Mouse (Mus musculus): ENCODE measurements around the gene Pkhd1. TPM values are rescaled to one million over a fixed set of nuclear protein-coding genes. Genes with fewer than 3 reads are reported as not detected.
A peak's percentile ranks its signal among the peaks of the same experiment; 100 is the strongest.
"Not testable (repeated sequence)": the region's sequence is repeated elsewhere in the genome, so short reads cannot be mapped to it uniquely, and the experiment has no call there.

Pkhd1 gene
- polyA plus RNA-seq, 1 experiment: not detected

DNA sequence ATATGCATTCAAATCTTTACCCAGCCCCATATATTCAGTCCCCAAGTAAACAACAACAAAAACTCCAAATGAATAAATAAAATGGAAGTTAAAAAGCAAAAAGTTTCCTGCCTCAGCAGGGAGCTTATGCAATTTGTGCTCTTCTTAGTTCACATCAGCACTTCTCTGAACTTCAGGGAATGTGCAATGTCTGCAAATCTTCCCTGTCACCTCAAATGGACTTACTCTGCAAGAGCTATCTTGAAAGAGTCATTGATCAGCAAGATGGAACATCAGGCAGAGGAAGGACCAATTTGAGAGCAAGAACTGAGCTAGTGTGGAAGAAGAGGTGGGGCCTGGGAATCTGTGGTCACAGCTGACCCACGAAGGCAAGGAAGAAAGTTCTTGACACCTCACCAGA, 163.2 kb downstream of the Pkhd1 start:
- H3K4me3 ChIP-seq (replicated peaks): no peak overlapping the region
- H3K27me3 ChIP-seq (replicated peaks): no peaks in the 10 kb centered on the region
- no peaks in the 10 kb centered on the region for H3K4me1 ChIP-seq
- H3K9me3 ChIP-seq: no peaks in the 10 kb centered on the region
- TF ChIP-seq GATA1 (IDR thresholded peaks at IDR 0.05; ENCODE audit: borderline replicate concordance, low read length) (no peak), FLI1 (IDR thresholded peaks at IDR 0.05; ENCODE audit: low read length) (no peak)
- H3K36me3 ChIP-seq (replicated peaks; ENCODE audit: low read length): no peaks in the 10 kb centered on the region

DNA sequence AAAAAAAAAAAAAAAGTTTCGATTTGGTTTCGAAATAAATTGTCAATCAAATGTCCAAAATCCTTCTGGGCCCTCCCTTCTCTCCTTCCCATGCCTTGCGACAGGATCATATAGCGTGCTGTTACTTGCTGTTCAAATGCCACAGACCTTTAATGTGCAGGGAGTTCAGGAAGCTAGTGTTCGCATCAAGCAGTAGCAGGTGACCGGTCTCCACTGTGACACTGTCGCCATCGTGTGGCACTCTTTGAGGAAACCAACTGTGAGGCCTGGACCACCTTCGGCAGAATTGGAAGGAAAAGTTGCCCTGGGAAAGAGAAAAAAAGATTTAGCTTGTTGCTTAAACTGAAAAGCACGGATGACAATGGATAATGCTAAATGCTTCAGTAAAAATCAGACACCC, 167.8 kb downstream of the Pkhd1 start:
- Histone ChIP-seq H3K4me1 (no peaks in the 10 kb centered on the region), H3K4me3 (replicated peaks) (no peak overlapping the region)

DNA sequence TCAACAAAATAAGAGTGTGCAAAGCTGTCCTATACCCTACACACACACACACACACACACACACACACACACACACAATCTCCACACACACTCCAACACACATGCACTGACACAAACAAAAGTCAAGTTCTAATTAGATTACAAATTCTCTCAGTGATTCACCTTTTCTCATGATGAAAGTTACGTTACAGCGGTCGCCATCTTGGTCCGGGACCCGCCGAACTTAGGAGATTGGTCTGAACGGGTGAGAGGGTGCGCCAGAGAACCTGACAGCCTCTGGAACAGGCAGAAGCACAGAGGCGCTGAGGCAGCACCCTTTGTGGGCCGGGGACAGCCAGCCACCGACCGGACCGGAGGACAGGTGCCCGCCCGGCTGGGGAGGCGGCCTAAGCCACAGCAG, 185.8 kb downstream of the Pkhd1 start:
- not testable (repeated sequence) for H3K27me3 ChIP-seq (replicated peaks); H3K36me3 ChIP-seq (replicated peaks; ENCODE audit: low read length); H3K4me1 ChIP-seq; H3K4me3 ChIP-seq (replicated peaks); H3K9me3 ChIP-seq

More for the DNA sequence above, 167.8 kb downstream of the Pkhd1 start:
- TF ChIP-seq GATA1 (IDR thresholded peaks at IDR 0.05; ENCODE audit: borderline replicate concordance, low read length): no peak
- TF ChIP-seq FLI1 (IDR thresholded peaks at IDR 0.05; ENCODE audit: low read length): no peak
- Histone ChIP-seq H3K27me3 (replicated peaks) (no peaks in the 10 kb centered on the region), H3K9me3 (no peaks in the 10 kb centered on the region), H3K36me3 (replicated peaks; ENCODE audit: low read length) (no peaks in the 10 kb centered on the region)

DNA sequence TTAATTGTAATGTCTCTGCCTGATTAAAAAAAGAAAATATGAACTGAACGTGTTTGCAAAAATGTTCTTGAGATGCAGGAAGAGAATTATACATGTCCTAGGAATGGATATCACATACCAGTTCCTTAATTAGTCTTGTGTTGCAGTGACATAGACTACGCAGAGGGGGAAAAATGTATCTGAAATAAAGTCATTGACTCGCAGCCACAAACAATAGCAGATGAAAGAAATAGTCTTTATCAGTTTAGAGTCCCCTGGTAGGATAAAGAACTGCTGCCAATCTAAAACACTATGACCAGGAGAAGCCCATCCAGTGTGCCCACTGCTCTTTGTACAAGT, 188.8 kb downstream of the Pkhd1 start:
- Histone ChIP-seq H3K36me3 (replicated peaks; ENCODE audit: low read length) (no peaks in the 10 kb centered on the region), H3K9me3 (peaks cover 6% of the 10 kb centered on the region), H3K4me3 (replicated peaks) (no peak overlapping the region), H3K27me3 (replicated peaks) (no peaks in the 10 kb centered on the region), H3K4me1 (no peaks in the 10 kb centered on the region)
- TF ChIP-seq GATA1 (IDR thresholded peaks at IDR 0.05; ENCODE audit: borderline replicate concordance, low read length) (no peak), FLI1 (IDR thresholded peaks at IDR 0.05; ENCODE audit: low read length) (no peak)

DNA sequence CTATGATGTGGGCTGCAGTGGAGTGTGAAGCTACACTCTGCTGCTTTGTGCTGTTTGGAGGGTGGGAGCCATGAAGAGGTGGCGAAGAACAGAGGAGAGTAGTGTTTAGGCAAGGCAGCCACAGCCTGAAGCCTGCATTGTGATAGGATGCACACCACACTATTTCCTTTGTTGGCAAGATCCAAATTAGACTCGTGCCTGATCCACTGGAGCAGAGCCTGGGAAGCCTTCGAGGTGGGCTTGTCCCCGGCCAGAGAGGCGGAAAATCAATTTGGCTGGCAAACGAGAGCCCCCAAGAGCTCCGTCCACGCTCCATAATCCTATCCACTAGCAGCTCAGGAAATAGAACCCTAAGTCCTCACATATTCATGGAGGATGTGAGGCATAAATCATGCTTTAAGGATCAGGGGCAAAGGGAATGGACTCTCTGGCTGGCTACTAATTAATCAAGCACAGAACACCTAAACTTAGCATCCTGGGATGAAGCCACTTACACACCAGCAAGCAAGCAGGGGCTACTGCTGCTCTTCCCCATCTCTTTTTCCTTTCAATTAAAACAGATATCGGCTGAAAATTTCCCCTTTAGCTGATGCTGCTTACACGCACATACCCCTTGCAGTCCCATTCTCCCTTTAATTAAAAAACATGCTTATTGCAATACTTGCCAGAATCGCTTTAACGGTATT, 189.4 kb downstream of the Pkhd1 start:
- Histone ChIP-seq H3K4me3 (replicated peaks) (peak overlapping the region; percentile 39), H3K4me1 (no peaks in the 10 kb centered on the region), H3K27me3 (replicated peaks) (no peaks in the 10 kb centered on the region), H3K36me3 (replicated peaks; ENCODE audit: low read length) (no peaks in the 10 kb centered on the region), H3K9me3 (peaks cover 6% of the 10 kb centered on the region)
- TF ChIP-seq FLI1 (IDR thresholded peaks at IDR 0.05; ENCODE audit: low read length) (no peak), GATA1 (IDR thresholded peaks at IDR 0.05; ENCODE audit: borderline replicate concordance, low read length) (no peak)

DNA sequence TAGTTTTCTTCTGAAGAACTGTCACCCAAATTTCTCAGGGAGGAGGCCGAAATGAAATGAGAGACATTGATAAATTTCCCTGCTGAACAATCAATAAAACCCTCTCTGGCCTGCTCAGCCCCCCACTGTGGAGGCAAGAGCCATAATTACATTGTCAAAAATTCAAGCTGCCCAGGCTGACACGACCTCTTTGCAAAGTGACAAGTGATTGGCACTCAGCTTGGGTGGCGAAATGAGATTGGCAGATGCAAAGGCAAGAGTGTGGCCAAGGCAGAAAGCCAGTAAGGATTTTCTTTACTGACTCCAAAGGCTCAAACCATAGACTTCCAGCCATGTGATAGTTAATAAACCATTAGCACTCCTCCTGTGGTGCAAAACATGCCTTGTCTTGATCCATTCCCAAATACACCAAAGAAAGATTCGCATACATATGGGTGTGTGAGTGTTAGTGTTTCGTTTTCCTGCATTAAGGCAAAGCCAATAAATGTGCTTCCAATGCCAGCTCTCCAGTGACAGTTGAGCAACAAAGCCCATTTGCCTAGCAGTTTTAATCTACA, 208.4 kb downstream of the Pkhd1 start:
- H3K9me3 ChIP-seq: peaks cover 5% of the 10 kb centered on the region; the same call in 1 of the 2 replicates
- no peak overlapping the region for H3K4me3 ChIP-seq (replicated peaks)
- no peaks in the 10 kb centered on the region for H3K36me3 ChIP-seq (replicated peaks; ENCODE audit: low read length)
- TF ChIP-seq FLI1 (IDR thresholded peaks at IDR 0.05; ENCODE audit: low read length): no peak
- TF ChIP-seq GATA1 (IDR thresholded peaks at IDR 0.05; ENCODE audit: borderline replicate concordance, low read length): no peak
- H3K27me3 ChIP-seq (replicated peaks): no peaks in the 10 kb centered on the region
- H3K4me1 ChIP-seq: no peaks in the 10 kb centered on the region

DNA sequence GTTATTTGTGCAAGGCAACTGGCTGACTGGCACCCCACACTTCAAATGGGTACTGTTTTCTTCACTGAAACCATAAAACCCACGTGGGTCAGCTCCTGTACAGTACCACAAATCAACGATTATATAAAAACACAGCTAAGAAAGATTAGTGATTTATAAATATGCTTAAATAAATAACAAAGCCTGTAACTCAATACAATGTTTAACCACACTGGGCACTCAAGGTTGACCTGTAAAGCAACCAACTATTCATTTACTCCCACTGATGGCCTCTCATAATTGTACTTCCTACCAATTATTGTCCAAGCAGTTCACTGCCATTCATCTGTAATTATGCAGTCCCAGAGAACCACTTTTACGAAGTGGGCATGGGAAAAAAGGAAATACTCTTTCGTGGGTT, 219.5 kb downstream of the Pkhd1 start:
- Histone ChIP-seq H3K4me1 (no peaks in the 10 kb centered on the region), H3K36me3 (replicated peaks; ENCODE audit: low read length) (no peaks in the 10 kb centered on the region), H3K27me3 (replicated peaks) (no peaks in the 10 kb centered on the region), H3K4me3 (replicated peaks) (no peak overlapping the region), H3K9me3 (no peaks in the 10 kb centered on the region)
- TF ChIP-seq GATA1 (IDR thresholded peaks at IDR 0.05; ENCODE audit: borderline replicate concordance, low read length) (no peak), FLI1 (IDR thresholded peaks at IDR 0.05; ENCODE audit: low read length) (no peak)

DNA sequence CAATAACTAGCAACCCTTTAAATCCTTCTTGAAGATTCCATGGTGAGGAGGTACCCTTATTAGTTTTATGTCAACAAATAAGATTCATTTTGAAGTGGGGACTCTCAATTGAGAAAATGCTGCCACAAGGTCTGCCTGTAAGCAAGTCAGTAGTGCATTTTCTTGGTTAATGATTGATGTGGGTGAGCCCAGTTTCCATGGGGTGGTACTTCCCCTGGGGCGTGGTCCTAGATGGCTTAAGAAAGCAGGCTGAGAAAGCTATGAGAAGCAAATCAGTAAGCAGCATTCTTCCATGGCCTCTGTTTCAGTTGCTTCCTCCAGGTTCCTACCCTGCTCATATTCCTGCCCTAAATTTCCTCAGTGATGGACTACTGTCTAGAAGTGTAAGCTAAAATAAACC, 253.4 kb downstream of the Pkhd1 start:
- Histone ChIP-seq H3K27me3 (replicated peaks) (no peaks in the 10 kb centered on the region), H3K4me1 (no peaks in the 10 kb centered on the region), H3K36me3 (replicated peaks; ENCODE audit: low read length) (no peaks in the 10 kb centered on the region), H3K4me3 (replicated peaks) (no peak overlapping the region), H3K9me3 (no peaks in the 10 kb centered on the region)
- TF ChIP-seq GATA1 (IDR thresholded peaks at IDR 0.05; ENCODE audit: borderline replicate concordance, low read length): no peak
- TF ChIP-seq FLI1 (IDR thresholded peaks at IDR 0.05; ENCODE audit: low read length): no peak

DNA sequence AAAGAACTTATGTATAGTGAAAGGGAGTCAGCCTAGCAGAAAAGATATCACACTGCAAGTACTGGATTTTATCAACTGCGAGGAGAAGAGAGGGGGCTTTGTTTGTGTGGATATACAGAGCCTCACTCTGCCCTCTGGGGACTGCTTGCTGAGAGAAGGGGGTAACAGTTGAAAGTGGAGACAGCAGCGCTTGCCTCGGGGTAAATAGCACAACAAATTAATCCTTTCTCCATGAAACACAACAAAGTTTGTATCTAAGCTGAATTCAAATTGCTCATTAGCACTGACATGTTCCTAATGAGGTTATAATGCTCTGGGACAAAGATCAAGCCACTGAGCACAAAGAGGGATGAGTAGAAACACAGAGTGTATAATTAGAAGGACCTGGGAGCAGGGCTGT, 273.2 kb downstream of the Pkhd1 start:
- TF ChIP-seq GATA1 (IDR thresholded peaks at IDR 0.05; ENCODE audit: borderline replicate concordance, low read length) (no peak), FLI1 (IDR thresholded peaks at IDR 0.05; ENCODE audit: low read length) (no peak)
- no peaks in the 10 kb centered on the region for H3K9me3 ChIP-seq
- H3K4me3 ChIP-seq (replicated peaks): no peak overlapping the region
- H3K27me3 ChIP-seq (replicated peaks): no peaks in the 10 kb centered on the region
- no peaks in the 10 kb centered on the region for H3K36me3 ChIP-seq (replicated peaks; ENCODE audit: low read length)
- H3K4me1 ChIP-seq: no peaks in the 10 kb centered on the region

DNA sequence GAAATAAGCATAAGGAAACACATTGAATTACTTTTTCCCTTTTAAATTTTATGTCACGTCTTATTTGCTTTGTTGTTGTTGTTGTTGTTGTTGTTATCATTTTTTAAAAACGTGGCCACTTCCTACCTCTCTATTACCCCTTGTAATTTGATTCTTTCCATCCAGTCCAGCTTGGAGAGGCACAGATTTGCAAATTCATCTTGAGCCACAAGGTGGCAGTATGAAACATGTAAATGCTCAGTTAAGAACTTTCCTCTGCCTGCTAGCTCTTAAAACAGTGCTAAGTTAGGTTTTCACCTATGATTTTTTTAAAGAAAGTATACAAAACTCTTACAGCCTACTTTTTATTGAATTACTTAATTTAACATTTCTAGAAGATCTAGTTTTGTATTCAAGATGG, 306.4 kb downstream of the Pkhd1 start:
- TF ChIP-seq GATA1 (IDR thresholded peaks at IDR 0.05; ENCODE audit: borderline replicate concordance, low read length): no peak
- no peak for TF ChIP-seq FLI1 (IDR thresholded peaks at IDR 0.05; ENCODE audit: low read length)
- no peaks in the 10 kb centered on the region for H3K27me3 ChIP-seq (replicated peaks)

DNA sequence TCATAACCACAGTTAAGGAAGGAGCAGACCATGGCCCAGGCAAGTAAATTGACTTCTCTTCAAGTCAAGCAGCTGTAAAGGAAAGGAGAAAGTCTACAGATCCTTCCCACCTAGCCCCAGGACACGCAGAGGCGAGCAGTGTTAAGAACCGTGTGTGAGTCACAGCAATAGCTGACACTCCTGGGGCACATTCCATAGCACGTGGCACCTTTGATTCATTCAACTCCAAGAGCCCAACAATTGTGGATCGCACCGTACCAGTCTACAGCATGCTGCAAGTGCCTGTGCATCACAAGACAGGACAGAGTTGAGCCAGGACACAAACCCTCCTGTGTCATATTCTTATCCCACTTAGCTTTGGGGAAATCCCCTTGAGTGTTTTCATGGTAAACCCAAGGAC, 306.9 kb downstream of the Pkhd1 start:
- Histone ChIP-seq H3K4me3 (replicated peaks) (no peak overlapping the region), H3K27me3 (replicated peaks) (no peaks in the 10 kb centered on the region), H3K9me3 (no peaks in the 10 kb centered on the region), H3K4me1 (no peaks in the 10 kb centered on the region), H3K36me3 (replicated peaks; ENCODE audit: low read length) (no peaks in the 10 kb centered on the region)
- TF ChIP-seq GATA1 (IDR thresholded peaks at IDR 0.05; ENCODE audit: borderline replicate concordance, low read length) (no peak), FLI1 (IDR thresholded peaks at IDR 0.05; ENCODE audit: low read length) (no peak)

More for the DNA sequence above, 306.4 kb downstream of the Pkhd1 start:
- no peaks in the 10 kb centered on the region for H3K36me3 ChIP-seq (replicated peaks; ENCODE audit: low read length)
- H3K4me3 ChIP-seq (replicated peaks): no peak overlapping the region
- no peaks in the 10 kb centered on the region for H3K4me1 ChIP-seq
- H3K9me3 ChIP-seq: no peaks in the 10 kb centered on the region

Data from megakaryocyte, embryonic 14.5 days (primary cell).